Mouse (Mus musculus) layer of hippocampus, adult 9-11 months (tissue): Measurements from ENCODE around the gene Ttf2.

Source experiments
- DNase-seq: peaks from one replicate; pipeline ENCODE4 v3.0.0; 2022

Gene Ttf2

GRCm38 (mm10) chr3:100911026-100911425 is 58.4 kb downstream of the Ttf2 start:
- DNase-seq = no peak

- no peak for DNase-seq
Measured at GRCm38 (mm10) chr3:100910621-100911020, 58.8 kb downstream of the Ttf2 start.

DNA sequence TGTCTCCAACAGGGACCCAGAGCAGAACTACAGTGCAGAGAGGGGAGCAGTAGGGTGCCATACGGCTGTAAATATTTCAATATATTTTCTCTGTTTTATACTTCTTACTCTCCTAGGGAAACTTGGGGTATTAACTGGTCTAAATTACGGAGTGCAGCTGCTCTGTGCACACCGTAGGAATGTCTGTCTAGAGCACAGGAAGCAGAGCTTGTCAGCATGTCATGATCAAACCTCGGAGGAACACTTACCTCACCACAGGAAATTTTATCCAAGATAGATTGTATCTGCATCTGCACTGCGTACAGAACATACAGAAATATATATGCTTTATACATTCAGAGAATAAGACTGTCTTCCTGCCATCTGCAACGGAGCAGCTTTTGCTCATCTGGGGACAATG is 60.9 kb downstream of the Ttf2 start:
- DNase-seq = no peak

DNA sequence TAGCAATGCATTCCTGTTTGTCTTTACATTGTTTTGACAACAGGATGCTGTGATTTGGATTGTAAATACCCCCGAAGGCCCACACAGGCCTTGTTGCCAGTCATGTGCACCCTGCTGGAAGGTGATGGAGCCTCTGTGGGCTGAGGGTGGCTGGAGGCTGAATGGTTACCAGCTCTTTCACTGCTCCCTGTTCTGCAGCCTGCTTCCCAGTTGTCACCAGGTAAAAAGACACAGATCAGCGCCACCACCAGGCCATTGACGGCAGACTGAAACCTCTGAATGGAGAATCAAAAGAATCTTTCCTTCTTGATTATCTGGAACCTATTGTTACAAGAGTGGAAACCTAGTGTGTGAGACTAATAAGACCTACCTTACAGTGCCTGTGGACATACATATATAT is 62.5 kb downstream of the Ttf2 start:
- DNase-seq = no peak

- DNase-seq = no peak
Measured at GRCm38 (mm10) chr3:100906128-100906527, 63.3 kb downstream of the Ttf2 start.

DNA sequence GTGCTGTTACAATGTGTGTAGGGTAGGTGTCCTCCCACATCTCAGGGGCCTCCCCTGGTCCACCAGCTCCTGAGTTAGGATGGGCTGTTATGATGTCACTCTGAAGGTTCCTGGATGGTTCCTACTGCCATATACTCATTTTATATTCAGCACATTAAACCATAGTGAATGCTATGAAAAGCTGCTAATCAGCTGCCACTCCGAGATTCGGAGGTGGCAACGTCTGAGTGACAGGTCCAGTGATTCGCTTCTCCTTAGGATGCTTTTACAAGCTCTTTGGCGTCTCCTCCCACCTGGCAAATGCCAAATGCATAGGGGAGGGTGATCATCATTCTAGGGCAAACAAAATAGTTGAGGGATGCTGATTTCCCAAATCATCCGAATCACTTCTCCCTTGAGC is 74.0 kb downstream of the Ttf2 start:
- no peak for DNase-seq

DNA sequence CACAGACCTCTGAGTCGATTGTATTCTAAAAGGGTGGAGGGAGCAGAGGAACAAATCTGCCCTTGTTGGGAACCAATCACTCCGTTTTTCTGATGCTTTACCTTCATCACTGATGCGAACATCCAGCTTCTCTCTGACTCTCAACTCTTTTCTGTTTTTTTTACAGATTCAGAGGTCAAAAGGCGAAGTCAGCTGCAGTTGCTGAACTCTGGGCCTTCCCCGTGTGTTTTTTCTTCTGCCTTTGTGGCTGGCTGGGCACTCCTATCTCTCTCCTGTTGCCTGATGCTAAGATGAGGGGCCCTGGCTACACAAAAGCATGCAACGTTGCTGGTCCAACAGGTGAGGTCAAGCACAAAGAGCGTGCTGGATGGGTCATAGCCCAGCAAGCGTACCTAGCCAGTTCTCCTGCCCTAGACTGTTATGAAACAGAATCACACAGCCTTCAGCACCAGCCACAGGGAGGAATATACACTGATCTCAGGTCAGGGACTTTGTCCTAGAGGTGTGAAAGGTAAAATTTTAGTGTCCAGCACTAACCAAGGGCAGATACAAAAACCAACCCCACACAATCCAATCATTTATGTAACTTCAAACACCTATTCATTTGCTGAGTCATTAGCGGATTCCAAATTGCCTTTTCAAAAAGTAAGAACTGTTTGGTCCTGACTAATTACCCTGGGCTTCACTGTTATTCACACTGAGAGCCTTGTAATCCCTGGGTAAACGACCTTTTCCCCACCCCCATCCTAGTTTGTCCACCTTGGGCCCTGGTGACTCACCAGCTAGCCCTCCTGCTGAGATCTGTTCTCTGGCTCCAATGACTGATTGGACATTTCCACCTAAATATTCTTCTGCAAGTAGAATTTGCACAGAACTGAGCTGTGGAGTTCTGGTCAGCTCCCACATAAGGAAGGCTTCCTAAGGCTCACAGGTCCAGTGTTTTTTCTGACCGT is 76.8 kb downstream of the Ttf2 start:
- no peak for DNase-seq

- no peak for DNase-seq
Measured at GRCm38 (mm10) chr3:100890406-100890805, 79.1 kb downstream of the Ttf2 start.

- no peak for DNase-seq
Measured at GRCm38 (mm10) chr3:100889234-100889633, 80.2 kb downstream of the Ttf2 start.
